Mouse (Mus musculus) neural tube, embryonic 15.5 days (tissue): ENCODE data around the gene Samd4b. TPM values are rescaled to one million over a fixed set of nuclear protein-coding genes. Genes with fewer than 3 reads are reported as not detected.
A peak's percentile ranks its signal among the peaks of the same experiment; 100 is the strongest.

Source experiments
- ATAC-seq: fragments of 200-750 bp; cut with Nextera tagmentation; 2 replicates; pipeline ENCODE4 v1.8.0; 2017; ENCODE audit warnings: mild to moderate bottlenecking, moderate TSS enrichment, moderate library complexity; ENCODE audit not compliant: low FRiP score
- H3K27ac ChIP-seq: fragments of 300-500 bp; sonication (generic); replicated peaks from 2 replicates; pipeline ENCODE4 v1.5.1; 2015; ENCODE audit warnings: mild to moderate bottlenecking, inconsistent platforms
- H3K27me3 ChIP-seq: fragments of 300-500 bp; sonication (generic); replicated peaks from 2 replicates; pipeline ENCODE4 v1.6.1; 2015; ENCODE audit warnings: inconsistent platforms
- H3K36me3 ChIP-seq: fragments of 300-500 bp; sonication (generic); 2 replicates; pipeline ENCODE4 v1.6.1; 2015; ENCODE audit warnings: inconsistent platforms
- H3K4me1 ChIP-seq: fragments of 300-500 bp; sonication (generic); 2 replicates; pipeline ENCODE4 v1.6.1; 2015; ENCODE audit warnings: inconsistent platforms
- H3K4me2 ChIP-seq: fragments of 300-500 bp; sonication (generic); 2 replicates; pipeline ENCODE4 v1.6.1; 2015; ENCODE audit warnings: inconsistent platforms, mild to moderate bottlenecking, moderate library complexity
- H3K4me3 ChIP-seq: fragments of 300-500 bp; sonication (generic); replicated peaks from 2 replicates; pipeline ENCODE4 v1.5.1; 2015; ENCODE audit warnings: mild to moderate bottlenecking, inconsistent platforms
- H3K9ac ChIP-seq: fragments of 300-500 bp; sonication (generic); replicated peaks from 2 replicates; pipeline ENCODE4 v1.6.1; 2015; ENCODE audit warnings: mild to moderate bottlenecking, inconsistent platforms
- H3K9me3 ChIP-seq: fragments of 300-500 bp; sonication (generic); replicated peaks from 2 replicates; pipeline ENCODE4 v1.6.1; 2016; ENCODE audit warnings: inconsistent platforms
- WGBS: fragments of 180-500 bp; shearing (Covaris S2); methylation state at CpG from one replicate; pipeline ENCODE4 v1.1.7; 2015; ENCODE audit warnings: mixed read lengths; 5-methylcytosine and 5-hydroxymethylcytosine counted together
- polyA plus RNA-seq: library from polyadenylated mRNA; unstranded; fragments of >200 nt; fragmentation: Nextera tagmentation; extraction: Ambion mirVana; gene quantifications from 2 replicates; pipeline ENCODE4 v1.2.1, GENCODE M21; 2015

The Samd4b gene
- polyA plus RNA-seq, 1 experiment from 2014 or later, result 20.3 TPM

DNA sequence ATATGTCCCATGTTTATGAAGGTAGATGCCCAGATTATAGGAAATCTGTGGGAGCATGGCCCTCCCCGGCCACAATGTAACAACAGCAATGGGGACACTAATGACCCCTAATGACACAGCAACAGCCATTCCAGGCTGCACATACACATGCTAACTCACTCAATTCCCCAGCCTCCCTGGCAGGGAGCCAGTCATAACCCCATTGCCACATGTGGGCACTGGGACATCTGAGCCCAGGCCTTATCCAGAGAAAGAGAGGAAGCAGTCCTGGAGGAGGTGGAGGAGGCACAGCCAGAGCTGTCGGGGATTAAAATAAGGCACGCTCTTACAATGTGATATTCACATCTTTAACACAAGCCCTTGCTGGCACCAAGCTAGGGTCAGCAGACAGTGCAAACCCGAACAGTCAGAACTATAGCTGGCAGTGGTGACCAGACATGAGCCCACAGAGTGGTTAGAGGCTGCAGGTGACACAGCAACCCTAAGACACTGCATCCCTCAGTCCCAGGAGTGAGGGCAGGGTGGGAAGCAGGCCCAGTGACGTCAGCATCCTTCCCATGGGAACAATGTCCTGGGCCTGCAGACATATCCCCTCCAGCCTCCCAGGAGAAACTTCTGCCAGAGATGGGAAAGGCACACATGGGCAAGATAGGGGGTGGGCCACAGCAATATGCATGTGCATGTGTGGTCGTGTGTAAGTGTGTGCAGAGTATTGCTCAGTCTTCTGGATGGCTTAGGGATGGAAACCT, 11.1 kb downstream of the Samd4b start:
- WGBS, result 49% methylated on average over 6 of the region's 6 CpGs
- no peaks in the 10 kb centered on the region for H3K36me3 ChIP-seq
- H3K27me3 ChIP-seq, result no peaks in the 10 kb centered on the region
- 0 out of 2 replicates have a peak overlapping the region, but pooled peaks have one; percentile 9 for H3K27ac ChIP-seq
- no peaks in the 10 kb centered on the region for H3K9me3 ChIP-seq
- H3K4me2 ChIP-seq, result no peak overlapping the region
- H3K4me1 ChIP-seq, result peaks cover 55% of the 10 kb centered on the region
- no peak for ATAC-seq
- H3K4me3 ChIP-seq, result no peak overlapping the region
- H3K9ac ChIP-seq, result no peak overlapping the region

DNA sequence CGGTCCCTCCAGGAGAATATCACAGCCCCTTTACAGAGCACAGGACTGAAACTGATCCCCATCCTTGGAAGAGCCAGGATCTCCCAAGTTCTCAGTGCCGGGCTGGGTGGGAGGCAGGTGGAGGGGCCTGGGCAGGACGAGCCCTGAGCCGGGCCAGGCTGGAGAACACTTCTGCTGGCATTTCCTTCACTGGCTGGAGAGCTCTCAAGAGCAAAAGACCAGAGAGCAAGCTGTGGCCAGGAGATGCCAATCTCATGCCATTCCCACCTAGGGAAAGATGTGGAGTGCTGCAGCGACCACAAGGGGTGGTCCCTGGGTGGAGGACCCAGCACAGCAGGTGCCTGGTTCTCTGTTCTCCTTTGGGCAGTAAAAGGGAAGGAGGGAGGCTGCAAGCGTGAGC, 12.9 kb downstream of the Samd4b start:
- Histone ChIP-seq H3K4me2 (no peak overlapping the region), H3K27ac (no peak overlapping the region), H3K27me3 (no peaks in the 10 kb centered on the region), H3K9me3 (no peaks in the 10 kb centered on the region), H3K36me3 (no peaks in the 10 kb centered on the region), H3K4me1 (peaks cover 55% of the 10 kb centered on the region), H3K4me3 (no peak overlapping the region), H3K9ac (no peak overlapping the region)
- 80% methylated on average over 6 of the region's 6 CpGs for WGBS
- no peak for ATAC-seq

DNA sequence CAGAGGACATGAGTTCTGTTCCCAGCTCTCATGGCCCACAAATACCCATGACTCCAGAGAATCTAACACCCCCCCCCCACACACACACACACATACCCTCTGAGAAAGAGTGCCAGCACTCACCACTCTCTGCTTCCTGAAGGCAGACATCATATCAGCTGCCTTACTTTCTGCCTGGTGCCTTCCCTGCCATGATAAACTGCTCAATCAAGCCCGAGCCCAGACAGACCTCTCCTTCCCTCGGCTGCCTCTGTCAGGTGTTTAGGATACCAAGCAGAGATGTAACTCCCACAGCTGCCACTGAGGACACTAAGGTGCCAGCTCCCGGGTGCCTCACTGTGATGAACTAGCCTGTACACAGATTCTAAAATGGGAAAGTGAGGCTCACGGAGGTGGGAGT, 13.5 kb downstream of the Samd4b start:
- Histone ChIP-seq H3K27me3 (no peaks in the 10 kb centered on the region), H3K27ac (no peak overlapping the region), H3K9me3 (no peaks in the 10 kb centered on the region), H3K4me1 (peaks cover 58% of the 10 kb centered on the region), H3K9ac (no peak overlapping the region), H3K4me2 (no peak overlapping the region), H3K4me3 (no peak overlapping the region), H3K36me3 (no peaks in the 10 kb centered on the region)
- ATAC-seq, result no peak
- WGBS, result 71% methylated on average over 4 of the region's 4 CpGs

DNA sequence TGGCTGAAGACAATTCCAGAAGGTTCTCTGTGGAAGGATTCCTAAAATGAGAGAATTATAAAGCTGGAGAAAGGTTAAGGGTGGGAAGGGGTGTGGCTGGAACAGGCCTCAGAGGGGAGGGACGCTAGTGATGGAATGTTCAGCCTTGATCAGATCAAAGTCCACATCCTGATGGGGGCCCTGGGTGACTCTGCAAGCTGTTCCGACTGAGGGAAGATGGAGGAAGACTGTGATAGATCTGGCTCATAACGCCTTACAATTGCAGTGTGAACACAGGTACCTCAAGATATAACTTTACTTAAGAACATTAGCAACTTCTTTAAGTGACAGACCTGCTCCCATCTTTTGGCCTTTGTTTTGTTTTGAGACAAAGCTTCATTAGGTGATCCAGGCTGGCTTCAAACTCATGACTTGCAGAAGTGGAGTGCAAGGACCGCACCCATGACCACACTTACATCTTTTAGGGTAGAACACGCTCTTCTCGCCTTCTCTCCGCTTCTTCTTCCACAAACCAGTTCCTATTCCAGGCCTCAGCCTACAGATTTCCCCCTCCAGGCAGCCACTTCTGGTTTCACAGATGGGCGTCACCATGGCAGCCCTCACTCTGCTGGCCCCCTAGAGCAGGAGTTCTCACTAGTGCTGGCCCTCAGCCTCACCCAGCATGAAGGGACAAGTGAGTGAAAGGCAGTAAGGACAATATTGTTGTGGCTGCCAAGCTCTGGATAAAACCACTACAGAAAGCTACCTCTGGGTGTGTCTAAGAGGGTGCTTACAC, 14.2 kb downstream of the Samd4b start:
- H3K9me3 ChIP-seq, result no peaks in the 10 kb centered on the region
- WGBS, result 78% methylated on average over 8 of the region's 8 CpGs
- H3K27ac ChIP-seq, result peak overlapping the region; percentile 48; the same call in 1 of the 2 replicates
- no peak overlapping the region for H3K9ac ChIP-seq
- H3K36me3 ChIP-seq, result no peaks in the 10 kb centered on the region
- no peak overlapping the region for H3K4me3 ChIP-seq
- H3K27me3 ChIP-seq, result no peaks in the 10 kb centered on the region
- no peak overlapping the region for H3K4me2 ChIP-seq
- H3K4me1 ChIP-seq, result peaks cover 63% of the 10 kb centered on the region
- ATAC-seq, result no peak

DNA sequence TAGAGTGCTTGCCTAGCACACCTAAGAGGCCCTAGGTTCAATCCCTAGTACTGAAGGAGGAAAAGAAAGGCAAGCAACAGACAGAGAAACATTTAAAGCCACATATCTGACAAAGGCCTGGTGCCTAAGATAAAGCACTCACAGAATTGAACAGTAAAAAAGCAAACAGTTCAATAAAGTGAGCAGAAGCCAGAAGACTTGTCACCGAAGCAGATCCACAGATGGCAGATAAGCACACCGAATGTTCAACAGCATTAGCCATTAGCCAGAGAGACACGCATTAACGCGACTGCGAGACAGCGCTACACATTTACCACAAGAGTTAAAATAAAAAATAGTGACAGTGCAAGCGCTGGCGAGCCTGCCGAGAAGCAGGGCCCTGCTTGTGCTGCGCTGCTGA, 15.1 kb downstream of the Samd4b start:
- Histone ChIP-seq H3K36me3 (no peaks in the 10 kb centered on the region), H3K9ac (no peak overlapping the region), H3K4me2 (no peak overlapping the region), H3K27me3 (no peaks in the 10 kb centered on the region), H3K27ac (peak overlapping the region; percentile 48), H3K4me1 (peaks cover 59% of the 10 kb centered on the region), H3K9me3 (no peaks in the 10 kb centered on the region), H3K4me3 (no peak overlapping the region)
- ATAC-seq, result peak; percentile 40; the same call in 1 of the 2 replicates
- 49% methylated on average over 11 of the region's 11 CpGs for WGBS

DNA sequence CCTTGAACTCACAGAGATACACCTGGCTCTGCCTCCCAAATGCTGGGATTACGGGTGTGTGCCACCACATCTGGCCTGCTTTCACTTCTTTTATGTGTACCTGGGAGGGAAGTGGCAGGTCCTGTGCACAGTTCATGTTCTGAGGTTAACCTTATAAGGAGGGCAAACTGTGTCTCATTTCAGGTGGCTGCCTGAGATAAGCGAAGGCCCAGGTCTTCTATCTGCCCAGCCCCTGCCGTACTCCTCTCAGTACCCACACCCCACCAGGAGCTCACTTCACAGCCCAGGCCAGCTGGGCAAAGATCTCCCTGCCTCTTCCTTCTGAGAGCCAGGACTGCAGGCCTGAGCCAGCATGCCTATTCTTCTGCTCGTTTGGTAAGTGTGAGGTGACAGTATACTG, 16.2 kb downstream of the Samd4b start:
- Histone ChIP-seq H3K27ac (no peak overlapping the region), H3K4me3 (no peak overlapping the region), H3K9me3 (no peaks in the 10 kb centered on the region), H3K36me3 (no peaks in the 10 kb centered on the region), H3K4me1 (peaks cover 59% of the 10 kb centered on the region), H3K4me2 (no peak overlapping the region), H3K9ac (no peak overlapping the region), H3K27me3 (no peaks in the 10 kb centered on the region)
- 87% methylated on average over 4 of the region's 4 CpGs for WGBS
- no peak for ATAC-seq

DNA sequence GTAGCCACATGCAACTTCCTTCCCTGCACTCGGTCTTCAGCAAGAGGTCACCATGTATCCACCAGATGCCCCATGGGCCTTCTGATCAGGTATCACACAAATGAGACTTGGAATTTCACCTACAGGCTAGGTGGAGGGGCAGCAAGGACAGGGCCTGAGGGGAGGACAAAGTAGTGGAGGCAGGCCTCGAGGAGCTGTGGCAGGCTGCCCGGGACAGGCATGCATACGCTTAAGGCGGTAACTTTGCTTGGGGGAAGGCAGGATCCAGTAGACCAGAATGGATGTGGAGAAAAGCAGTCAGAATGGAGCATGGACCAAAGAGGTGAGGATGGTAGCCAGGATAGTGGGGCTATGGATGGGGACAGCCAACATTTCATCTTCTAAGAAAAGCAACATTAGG, 18.1 kb downstream of the Samd4b start:
- no peak overlapping the region for H3K4me2 ChIP-seq
- peaks cover 50% of the 10 kb centered on the region for H3K4me1 ChIP-seq
- WGBS, result 75% methylated on average over 5 of the region's 5 CpGs
- no peaks in the 10 kb centered on the region for H3K27me3 ChIP-seq
- H3K27ac ChIP-seq, result no peak overlapping the region
- no peak overlapping the region for H3K9ac ChIP-seq
- no peak overlapping the region for H3K4me3 ChIP-seq
- no peaks in the 10 kb centered on the region for H3K36me3 ChIP-seq
- no peak for ATAC-seq
- H3K9me3 ChIP-seq, result no peaks in the 10 kb centered on the region

DNA sequence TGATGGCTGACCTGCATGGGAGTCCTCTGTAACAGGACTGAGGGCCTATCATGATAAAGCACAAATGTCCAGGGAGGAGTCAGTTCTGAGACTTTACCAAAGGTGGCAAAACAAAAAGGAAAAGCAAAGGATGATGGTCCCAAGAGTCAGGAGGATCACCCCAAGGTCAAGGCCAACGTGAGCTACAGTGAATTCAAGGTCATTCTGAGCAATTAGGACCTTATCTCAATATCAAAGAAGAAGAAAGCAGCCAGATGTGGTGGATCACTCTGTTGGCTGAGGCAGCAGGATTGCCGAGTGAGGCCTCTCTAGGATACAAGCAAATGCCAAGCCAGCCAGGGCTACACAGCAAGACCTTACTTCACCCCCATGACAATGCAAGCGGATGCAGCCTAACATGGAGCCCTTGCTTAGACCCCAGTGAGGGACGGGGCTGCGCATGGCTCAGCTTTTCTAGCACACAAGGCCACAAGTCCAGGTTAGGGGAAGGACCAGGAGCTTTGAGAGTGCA, 19.3 kb downstream of the Samd4b start:
- Histone ChIP-seq H3K4me1 (peaks cover 38% of the 10 kb centered on the region), H3K9me3 (no peaks in the 10 kb centered on the region), H3K27ac (no peak overlapping the region), H3K4me2 (no peak overlapping the region), H3K36me3 (no peaks in the 10 kb centered on the region), H3K9ac (no peak overlapping the region), H3K4me3 (no peak overlapping the region), H3K27me3 (no peaks in the 10 kb centered on the region)
- no peak for ATAC-seq
- WGBS, result 79% methylated on average over 5 of the region's 5 CpGs

DNA sequence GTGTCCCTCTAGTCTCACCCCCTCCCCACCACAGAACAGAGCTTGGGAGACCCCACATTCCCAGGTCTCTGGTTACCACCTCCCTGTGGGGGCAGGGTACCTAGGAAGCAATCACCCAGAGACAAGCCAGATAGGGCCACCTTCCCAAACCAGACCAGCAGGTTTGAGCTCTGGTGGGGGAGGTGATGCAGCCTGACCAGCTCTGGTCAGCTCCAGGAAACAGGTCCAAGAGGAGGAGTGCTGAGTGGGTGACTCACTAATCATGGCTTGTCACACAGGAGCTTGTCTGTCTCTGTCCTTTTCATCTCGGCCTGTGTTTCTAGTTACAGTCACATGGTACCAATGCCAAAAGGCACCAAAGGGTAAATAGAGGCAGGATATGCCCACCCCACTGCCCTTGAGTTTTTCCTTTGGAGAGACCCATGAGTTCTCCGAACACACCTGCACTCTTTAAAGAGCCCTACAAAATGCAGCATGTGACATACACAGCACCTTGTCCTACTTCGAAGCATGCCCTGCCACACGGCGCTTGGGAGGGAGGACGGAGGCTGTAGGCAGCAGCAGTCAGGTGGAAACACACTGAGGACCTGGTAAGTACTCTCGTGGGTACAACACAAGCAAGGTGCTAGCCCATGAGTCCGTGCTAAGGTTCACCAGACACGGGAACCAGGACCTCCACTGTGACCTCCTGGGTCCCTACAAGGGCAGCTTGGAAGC, 20.0 kb downstream of the Samd4b start:
- Histone ChIP-seq H3K4me3 (no peak overlapping the region), H3K27me3 (no peaks in the 10 kb centered on the region), H3K36me3 (no peaks in the 10 kb centered on the region), H3K9ac (no peak overlapping the region), H3K4me1 (peaks cover 32% of the 10 kb centered on the region), H3K27ac (no peak overlapping the region), H3K9me3 (no peaks in the 10 kb centered on the region), H3K4me2 (no peak overlapping the region)
- WGBS, result 90% methylated on average over 9 of the region's 9 CpGs
- ATAC-seq, result no peak

DNA sequence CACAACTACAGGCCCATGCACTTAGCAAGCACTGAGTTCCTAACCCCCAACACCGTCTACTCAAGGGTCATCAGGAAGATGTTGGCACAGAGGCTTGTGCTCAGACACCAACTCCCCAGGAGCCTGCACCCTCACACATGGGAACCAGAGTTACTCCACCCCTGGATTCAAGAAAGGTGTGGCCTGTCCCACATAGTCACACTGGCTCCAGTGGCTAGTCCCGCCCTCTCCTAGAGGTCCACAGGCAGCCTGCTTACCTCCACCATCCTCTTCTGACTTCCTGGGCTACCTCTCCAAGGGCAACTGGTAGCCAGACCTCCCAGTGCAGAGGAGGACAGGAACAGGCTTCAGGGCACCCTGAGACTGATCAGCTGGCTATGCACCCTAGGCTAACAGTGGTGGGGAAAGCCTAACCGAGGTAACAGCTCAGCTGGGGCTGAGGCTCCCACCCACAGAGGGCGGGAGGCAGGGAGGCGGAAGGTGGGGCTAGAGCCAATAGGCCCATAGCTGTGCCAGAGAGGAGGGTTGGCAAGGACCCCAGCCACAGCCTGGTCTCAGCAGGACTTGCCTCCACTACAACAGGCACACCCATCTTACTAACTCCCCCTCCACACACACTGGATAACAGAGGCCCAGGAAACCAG, 21.6 kb downstream of the Samd4b start:
- 0 out of 2 replicates have a peak, but pooled peaks have one; percentile 35 for ATAC-seq
- no peaks in the 10 kb centered on the region for H3K36me3 ChIP-seq
- H3K4me1 ChIP-seq, result peaks cover 27% of the 10 kb centered on the region
- no peak overlapping the region for H3K4me2 ChIP-seq
- no peak overlapping the region for H3K4me3 ChIP-seq
- H3K9me3 ChIP-seq, result no peaks in the 10 kb centered on the region
- 87% methylated on average over 5 of the region's 5 CpGs for WGBS
- H3K27ac ChIP-seq, result no peak overlapping the region
- no peaks in the 10 kb centered on the region for H3K27me3 ChIP-seq
- no peak overlapping the region for H3K9ac ChIP-seq

DNA sequence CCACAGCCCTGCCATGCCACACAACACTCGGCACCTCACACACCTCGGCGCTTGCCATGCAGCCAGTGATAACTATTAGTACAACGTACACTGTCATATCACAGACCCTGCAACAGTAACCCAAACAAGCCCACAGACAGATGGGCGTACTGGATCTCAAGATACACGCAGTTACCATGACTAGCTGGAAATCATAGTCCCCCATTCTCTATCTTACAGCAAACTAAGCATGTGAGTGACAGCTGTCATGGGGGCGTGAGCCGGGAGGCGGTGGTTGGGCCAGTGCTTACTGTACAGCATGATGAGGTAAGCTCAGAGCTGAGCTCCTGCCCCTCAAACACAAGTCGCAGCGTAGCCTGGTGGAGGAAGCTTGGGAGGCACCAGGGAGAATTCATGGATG, 22.3 kb downstream of the Samd4b start:
- H3K4me1 ChIP-seq, result peaks cover 35% of the 10 kb centered on the region
- no peaks in the 10 kb centered on the region for H3K36me3 ChIP-seq
- H3K27me3 ChIP-seq, result no peaks in the 10 kb centered on the region
- H3K4me2 ChIP-seq, result no peak overlapping the region
- H3K4me3 ChIP-seq, result no peak overlapping the region
- H3K27ac ChIP-seq, result no peak overlapping the region
- no peak overlapping the region for H3K9ac ChIP-seq
- no peak for ATAC-seq
- 96% methylated on average over 11 of the region's 11 CpGs for WGBS
- H3K9me3 ChIP-seq, result no peaks in the 10 kb centered on the region
